Mouse (Mus musculus) neural tube, embryonic 13.5 days (tissue): ENCODE measurements at regions not wholly inside any gene's neighbourhood (a gene's known extent, or its start where the extent isn't known, plus 50 kb on each side); places are given as distances from the start of the nearest gene placed in this dataset.
A peak's percentile ranks its signal among the peaks of the same experiment; 100 is the strongest.

Experiments used
- ATAC-seq: fragments of 200-750 bp; cut with Nextera tagmentation; 2 replicates; pipeline ENCODE4 v1.8.0; 2017; ENCODE audit warnings: low read depth, mild to moderate bottlenecking, moderate TSS enrichment, moderate library complexity
- H3K27ac ChIP-seq: fragments of 300-500 bp; sonication (generic); replicated peaks from 2 replicates; pipeline ENCODE4 v1.5.1; 2015; ENCODE audit warnings: moderate library complexity, mild to moderate bottlenecking, inconsistent platforms
- H3K27me3 ChIP-seq: fragments of 300-500 bp; sonication (generic); 2 replicates; pipeline ENCODE4 v1.6.1; 2015; ENCODE audit warnings: mild to moderate bottlenecking, inconsistent platforms
- H3K36me3 ChIP-seq: fragments of 300-500 bp; sonication (generic); 2 replicates; pipeline ENCODE4 v1.6.1; 2015; ENCODE audit warnings: mild to moderate bottlenecking, inconsistent platforms
- H3K4me1 ChIP-seq: fragments of 300-500 bp; sonication (generic); replicated peaks from 2 replicates; pipeline ENCODE4 v1.6.1; 2015; ENCODE audit warnings: inconsistent platforms
- H3K4me2 ChIP-seq: fragments of 300-500 bp; sonication (generic); 2 replicates; pipeline ENCODE4 v1.6.1; 2015; ENCODE audit warnings: inconsistent platforms, mild to moderate bottlenecking, moderate library complexity
- H3K4me3 ChIP-seq: fragments of 300-500 bp; sonication (generic); 2 replicates; pipeline ENCODE4 v1.5.1; 2015; ENCODE audit warnings: mild to moderate bottlenecking, inconsistent platforms
- H3K9ac ChIP-seq: fragments of 300-500 bp; sonication (generic); 2 replicates; pipeline ENCODE4 v1.6.1; 2015; ENCODE audit warnings: moderate library complexity, mild to moderate bottlenecking, inconsistent platforms
- H3K9me3 ChIP-seq: fragments of 300-500 bp; sonication (generic); 2 replicates; pipeline ENCODE4 v1.6.1; 2016; ENCODE audit warnings: inconsistent platforms
- WGBS: fragments of 180-500 bp; shearing (Covaris S2); methylation state at CpG from one replicate; pipeline ENCODE4 v1.1.7; 2015; 5-methylcytosine and 5-hydroxymethylcytosine counted together

GRCm38 (mm10) chr13:83115691-83116090 is 388.1 kb upstream of the Mef2c start:
- H3K4me2 ChIP-seq = no peak overlapping the region
- 90% methylated on average over 2 of the region's 2 CpGs for WGBS
- no peaks in the 10 kb centered on the region for H3K27me3 ChIP-seq
- H3K4me1 ChIP-seq = peaks cover 6% of the 10 kb centered on the region
- no peaks in the 10 kb centered on the region for H3K36me3 ChIP-seq
- no peak overlapping the region for H3K27ac ChIP-seq
- H3K4me3 ChIP-seq = no peak overlapping the region
- H3K9ac ChIP-seq = no peak overlapping the region
- no peak for ATAC-seq
- H3K9me3 ChIP-seq = no peaks in the 10 kb centered on the region

GRCm38 (mm10) chr13:83120343-83120742 is 383.5 kb upstream of the Mef2c start:
- Histone ChIP-seq H3K4me2 (no peak overlapping the region), H3K27me3 (no peaks in the 10 kb centered on the region), H3K27ac (no peak overlapping the region), H3K9ac (no peak overlapping the region), H3K36me3 (no peaks in the 10 kb centered on the region), H3K4me3 (no peak overlapping the region), H3K4me1 (no peaks in the 10 kb centered on the region), H3K9me3 (no peaks in the 10 kb centered on the region)
- ATAC-seq = no peak
- WGBS = 13% methylated on average over 4 of the region's 4 CpGs

DNA sequence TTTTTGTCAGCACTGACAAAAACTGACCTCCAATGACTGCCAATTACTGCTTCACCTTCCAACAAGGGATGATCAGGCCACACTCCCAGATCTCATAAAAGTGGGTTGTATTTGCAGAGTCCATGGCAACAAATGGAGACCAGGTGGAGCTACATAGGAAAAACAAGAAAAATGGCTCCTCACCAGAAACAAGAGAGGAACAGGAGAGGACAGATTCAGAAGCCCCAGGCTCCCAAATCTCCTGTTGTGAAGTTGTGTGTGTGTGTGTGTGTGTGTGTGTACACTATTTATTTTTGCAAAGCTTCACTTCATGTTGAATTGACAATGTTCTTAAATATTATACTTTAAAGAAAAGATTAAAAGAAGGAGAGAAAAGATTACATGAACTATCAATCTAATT is 380.2 kb upstream of the Mef2c start:
- no peaks in the 10 kb centered on the region for H3K27me3 ChIP-seq

DNA sequence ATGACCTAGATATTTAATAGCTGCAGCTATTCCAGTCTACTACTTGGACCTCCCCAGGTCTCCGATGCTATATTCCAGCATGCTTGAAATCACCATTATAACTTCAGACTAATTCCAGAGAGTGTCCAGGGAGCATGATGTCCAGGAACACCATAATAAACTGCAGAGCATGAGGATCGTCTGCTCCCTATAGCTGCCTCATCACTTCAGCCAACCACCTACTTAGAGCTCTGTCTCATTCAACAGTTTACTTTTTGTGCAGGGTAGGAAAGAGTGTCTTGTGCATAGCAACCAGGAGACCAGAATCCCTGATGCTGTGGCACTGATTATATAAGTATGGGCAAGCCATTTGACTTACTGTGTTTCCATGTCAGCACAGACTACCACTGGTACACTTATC is 379.2 kb upstream of the Mef2c start:
- no peak for ATAC-seq
- 78% methylated on average over 2 of the region's 2 CpGs for WGBS
- no peaks in the 10 kb centered on the region for H3K36me3 ChIP-seq
- H3K27ac ChIP-seq = no peak overlapping the region
- H3K4me2 ChIP-seq = no peak overlapping the region
- no peaks in the 10 kb centered on the region for H3K4me1 ChIP-seq
- H3K4me3 ChIP-seq = no peak overlapping the region
- no peaks in the 10 kb centered on the region for H3K9me3 ChIP-seq
- H3K27me3 ChIP-seq = no peaks in the 10 kb centered on the region
- H3K9ac ChIP-seq = no peak overlapping the region

More for the DNA sequence above, 380.2 kb upstream of the Mef2c start:
- Histone ChIP-seq H3K4me3 (no peak overlapping the region), H3K4me2 (no peak overlapping the region), H3K9me3 (no peaks in the 10 kb centered on the region), H3K9ac (no peak overlapping the region), H3K36me3 (no peaks in the 10 kb centered on the region), H3K27ac (no peak overlapping the region), H3K4me1 (no peaks in the 10 kb centered on the region)
- no peak for ATAC-seq

GRCm38 (mm10) chr13:83126438-83126837 is 377.4 kb upstream of the Mef2c start:
- no peaks in the 10 kb centered on the region for H3K27me3 ChIP-seq
- no peak overlapping the region for H3K9ac ChIP-seq
- H3K4me1 ChIP-seq = peaks cover 4% of the 10 kb centered on the region
- H3K4me3 ChIP-seq = no peak overlapping the region
- no peaks in the 10 kb centered on the region for H3K9me3 ChIP-seq
- WGBS = 92% methylated on average over 2 of the region's 2 CpGs
- no peak overlapping the region for H3K27ac ChIP-seq
- H3K36me3 ChIP-seq = no peaks in the 10 kb centered on the region
- no peak for ATAC-seq
- H3K4me2 ChIP-seq = no peak overlapping the region

DNA sequence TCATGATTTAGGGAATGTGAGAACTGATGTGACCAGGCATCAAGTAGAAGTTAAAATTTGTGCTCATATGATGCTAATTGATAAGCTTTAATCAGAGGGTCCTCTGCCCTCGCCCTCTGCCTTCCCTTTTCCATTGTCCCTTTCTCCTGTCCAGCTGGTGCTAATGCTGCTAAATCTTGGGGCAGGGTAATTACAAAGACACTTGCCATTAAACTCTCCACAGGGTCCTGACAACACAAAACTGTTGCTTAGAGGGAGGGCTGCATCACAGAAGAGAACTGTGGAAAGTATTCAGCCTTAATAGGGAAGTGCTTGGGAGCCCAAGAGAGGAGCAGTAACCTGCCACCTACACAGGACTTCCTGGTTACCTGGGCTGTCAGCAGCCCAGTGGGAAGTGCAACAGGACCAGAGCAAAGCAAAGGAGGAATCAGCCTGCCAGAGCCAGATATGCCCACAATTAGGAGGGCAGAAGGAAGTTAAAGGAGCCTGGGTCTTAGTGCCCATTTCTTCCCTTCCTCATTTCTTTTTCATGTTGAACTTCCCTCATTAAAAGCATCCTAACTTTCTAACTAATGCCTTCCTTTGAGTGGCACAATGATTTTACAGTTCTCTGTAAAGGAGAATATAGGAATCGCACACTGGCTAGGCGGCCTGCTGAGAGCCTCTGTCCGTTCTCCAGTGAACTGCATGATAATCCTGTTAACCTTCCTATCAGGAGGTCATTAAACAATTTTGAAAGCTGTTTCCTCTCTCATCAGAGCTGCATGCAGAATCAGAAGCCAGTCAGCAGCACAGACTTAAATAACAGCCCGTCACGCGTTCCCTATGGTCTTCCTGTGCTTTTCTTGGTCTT is 372.5 kb upstream of the Mef2c start:
- peaks cover 7% of the 10 kb centered on the region for H3K4me1 ChIP-seq
- no peak overlapping the region for H3K9ac ChIP-seq
- H3K9me3 ChIP-seq = no peaks in the 10 kb centered on the region
- ATAC-seq = 0 out of 2 replicates have a peak, but pooled peaks have one; percentile 15
- no peak overlapping the region for H3K27ac ChIP-seq
- no peaks in the 10 kb centered on the region for H3K36me3 ChIP-seq
- H3K4me2 ChIP-seq = no peak overlapping the region
- H3K4me3 ChIP-seq = no peak overlapping the region
- 26% methylated on average over 7 of the region's 7 CpGs for WGBS
- H3K27me3 ChIP-seq = no peaks in the 10 kb centered on the region

DNA sequence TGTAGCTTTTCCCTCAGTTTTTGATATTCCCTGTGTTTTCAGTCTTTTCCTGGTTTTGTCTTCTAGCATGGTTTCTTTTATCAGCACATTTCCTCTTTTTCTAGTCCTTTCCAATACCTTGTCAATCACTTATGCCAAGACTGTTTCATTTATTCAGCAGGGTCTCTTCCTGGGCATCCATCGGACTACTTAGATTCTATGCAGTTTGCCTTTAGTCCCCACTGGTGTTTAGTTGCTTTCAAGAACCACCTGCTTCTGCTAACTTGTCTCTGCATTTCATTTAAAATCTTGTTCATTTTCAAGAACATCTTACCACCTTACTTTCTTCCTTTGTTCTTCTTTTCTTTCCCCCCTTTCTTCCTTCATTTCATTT is 371.9 kb upstream of the Mef2c start:
- Histone ChIP-seq H3K27ac (no peak overlapping the region), H3K36me3 (no peaks in the 10 kb centered on the region), H3K9ac (no peak overlapping the region), H3K9me3 (no peaks in the 10 kb centered on the region), H3K4me2 (no peak overlapping the region), H3K27me3 (no peaks in the 10 kb centered on the region), H3K4me3 (no peak overlapping the region), H3K4me1 (peaks cover 7% of the 10 kb centered on the region)
- 61% methylated on average over 1 of the region's 1 CpGs for WGBS
- ATAC-seq = no peak

- Histone ChIP-seq H3K36me3 (no peaks in the 10 kb centered on the region), H3K4me3 (no peak overlapping the region), H3K27me3 (no peaks in the 10 kb centered on the region), H3K9me3 (no peaks in the 10 kb centered on the region), H3K27ac (no peak overlapping the region), H3K4me2 (no peak overlapping the region), H3K9ac (no peak overlapping the region), H3K4me1 (peaks cover 7% of the 10 kb centered on the region)
- WGBS = 84% methylated on average over 7 of the region's 7 CpGs
- no peak for ATAC-seq
These were observed 370.9 kb upstream of the Mef2c start for GRCm38 (mm10) chr13:83132671-83133638.

DNA sequence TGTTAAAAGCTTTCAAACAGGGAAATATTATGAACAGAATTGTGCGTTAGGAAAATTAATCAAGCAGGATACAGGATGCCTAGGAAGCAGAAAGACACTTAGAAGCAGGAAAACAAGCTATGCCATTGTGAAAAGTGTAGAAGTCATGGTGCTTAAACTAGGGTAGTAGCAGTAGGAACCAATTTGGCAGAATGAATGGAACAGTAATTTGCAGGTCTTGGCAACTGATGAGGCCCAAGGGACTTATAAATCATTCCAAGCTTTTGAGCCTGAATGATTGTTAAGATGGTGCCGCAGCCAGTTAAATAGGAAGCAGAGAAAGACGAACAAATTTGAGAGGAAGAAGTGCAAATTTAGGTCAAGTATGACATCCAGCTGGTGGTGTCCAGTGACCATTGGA is 360.5 kb upstream of the Mef2c start:
- Histone ChIP-seq H3K9me3 (no peaks in the 10 kb centered on the region), H3K9ac (no peak overlapping the region), H3K4me3 (no peak overlapping the region), H3K4me2 (no peak overlapping the region), H3K4me1 (0 out of 2 replicates have a peak, but pooled peaks cover 5% of the 10 kb centered on the region), H3K27ac (no peak overlapping the region), H3K27me3 (no peaks in the 10 kb centered on the region), H3K36me3 (no peaks in the 10 kb centered on the region)
- 23% methylated on average over 3 of the region's 3 CpGs for WGBS
- no peak for ATAC-seq

DNA sequence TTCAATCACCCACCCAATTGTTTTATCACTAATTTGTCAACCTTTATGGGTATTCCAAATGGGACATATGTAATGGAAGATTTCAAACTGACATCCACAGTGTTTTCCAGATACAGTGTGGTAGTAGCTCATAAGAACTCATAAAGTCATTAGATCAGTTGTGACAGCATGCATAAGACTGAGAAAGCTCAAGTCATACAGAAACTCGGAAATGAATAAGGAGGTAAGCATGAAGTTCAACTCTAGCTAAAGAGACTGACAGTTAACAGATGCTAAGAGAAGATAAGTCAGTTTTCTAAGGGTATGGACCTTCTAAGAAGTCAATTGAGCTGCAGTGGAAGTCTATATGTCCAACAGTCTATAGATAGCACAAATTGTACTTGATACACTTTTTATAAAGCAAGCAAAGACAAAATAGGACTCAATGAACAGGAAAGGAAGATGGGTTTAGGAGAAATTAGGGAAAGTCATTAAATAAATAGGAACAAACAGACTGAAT is 349.2 kb upstream of the Mef2c start:
- no peaks in the 10 kb centered on the region for H3K27me3 ChIP-seq
- no peak overlapping the region for H3K27ac ChIP-seq
- no peak overlapping the region for H3K9ac ChIP-seq
- no peak for ATAC-seq
- no peak overlapping the region for H3K4me3 ChIP-seq
- H3K4me1 ChIP-seq = no peaks in the 10 kb centered on the region
- no peaks in the 10 kb centered on the region for H3K36me3 ChIP-seq
- H3K9me3 ChIP-seq = no peaks in the 10 kb centered on the region
- WGBS = 73% methylated on average over 1 of the region's 1 CpGs
- no peak overlapping the region for H3K4me2 ChIP-seq

- H3K36me3 ChIP-seq = no peaks in the 10 kb centered on the region
- no peaks in the 10 kb centered on the region for H3K9me3 ChIP-seq
- H3K4me2 ChIP-seq = no peak overlapping the region
- H3K4me3 ChIP-seq = no peak overlapping the region
- 64% methylated on average over 2 of the region's 2 CpGs for WGBS
- H3K4me1 ChIP-seq = no peaks in the 10 kb centered on the region
- ATAC-seq = no peak
- H3K27me3 ChIP-seq = no peaks in the 10 kb centered on the region
- no peak overlapping the region for H3K9ac ChIP-seq
- H3K27ac ChIP-seq = no peak overlapping the region
These were observed 343.9 kb upstream of the Mef2c start for GRCm38 (mm10) chr13:83159969-83160368.

DNA sequence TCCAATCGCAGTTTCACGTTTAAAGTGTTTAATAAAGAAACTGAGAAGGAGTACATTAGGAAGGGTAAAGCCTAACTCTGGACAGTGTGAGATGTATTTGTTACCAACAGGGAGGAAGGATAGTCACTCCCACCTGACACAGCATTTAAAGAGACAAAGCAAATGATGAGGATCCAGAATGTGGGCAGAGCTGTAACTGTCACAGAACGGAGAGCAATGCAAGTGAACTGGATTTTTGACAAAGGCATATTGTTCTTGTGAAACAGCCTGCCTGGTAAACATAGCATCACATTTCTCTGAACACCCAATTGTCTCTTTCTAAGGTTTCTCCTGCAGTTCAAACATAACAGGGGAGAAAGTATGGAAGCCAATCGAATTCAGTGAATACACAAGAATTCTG is 341.1 kb upstream of the Mef2c start:
- no peak overlapping the region for H3K4me3 ChIP-seq
- no peaks in the 10 kb centered on the region for H3K9me3 ChIP-seq
- ATAC-seq = no peak
- H3K27me3 ChIP-seq = no peaks in the 10 kb centered on the region
- H3K9ac ChIP-seq = no peak overlapping the region
- no peaks in the 10 kb centered on the region for H3K36me3 ChIP-seq
- H3K27ac ChIP-seq = no peak overlapping the region
- H3K4me2 ChIP-seq = no peak overlapping the region
- H3K4me1 ChIP-seq = no peaks in the 10 kb centered on the region
- 78% methylated on average over 4 of the region's 4 CpGs for WGBS
